Mouse (Mus musculus) ES-E14 (cell line): ENCODE measurements around the gene Pgpep1l.

ENCODE experiments used
- HCFC1 ChIP-seq: IDR thresholded peaks from 2 replicates; pipeline ENCODE4 v1.6.1; 2012; ENCODE audit warnings: low read length, inconsistent platforms, borderline replicate concordance; ENCODE audit not compliant: insufficient read depth
- MAFK ChIP-seq: IDR thresholded peaks from 2 replicates; pipeline ENCODE4 v1.6.1; 2014; ENCODE audit warnings: mild to moderate bottlenecking, low read depth, low read length, inconsistent platforms; ENCODE audit not compliant: insufficient read depth
- ZC3H11A ChIP-seq: IDR thresholded peaks from 2 replicates; pipeline ENCODE4 v1.6.1; 2012; ENCODE audit warnings: low read depth, mild to moderate bottlenecking, inconsistent platforms, low read length, borderline replicate concordance
- ZNF384 ChIP-seq: IDR thresholded peaks from 2 replicates; pipeline ENCODE4 v1.6.1; 2012; ENCODE audit warnings: low read depth, low read length, inconsistent platforms

GRCm38 (mm10) chr7:68193958-68194695 lies 69.9 kb downstream of the Pgpep1l start:
- TF ChIP-seq ZC3H11A (no peak), ZNF384 (no peak), MAFK (no peak), HCFC1 (no peak)
